Comparison of ENCODE assay signal across 12 mouse cellular contexts in the genomic region with DNA sequence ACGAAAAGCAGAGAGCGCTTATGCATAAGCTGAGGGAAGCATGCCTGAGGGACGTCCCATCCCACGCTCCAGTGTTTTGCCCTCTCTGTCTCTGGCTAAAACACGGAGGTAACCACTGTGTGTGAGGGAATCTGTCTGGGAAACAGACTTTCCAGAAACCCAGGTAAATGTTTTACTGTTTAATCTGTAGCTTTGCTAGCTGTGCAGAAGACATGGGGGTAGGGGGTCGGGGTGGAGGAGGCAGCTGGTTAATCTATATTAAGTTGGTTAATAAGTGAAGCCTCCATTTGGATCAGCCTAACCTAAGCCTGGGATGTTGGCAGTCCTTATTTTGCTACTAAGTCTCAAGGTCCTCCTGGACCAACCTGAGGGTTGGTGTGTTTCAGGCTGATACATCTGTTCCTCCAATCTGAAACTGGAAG.
"Had no signal": no experiment of that assay in that cellular context is flagged by ENCODE, and none has a peak within 500 bp of the region (broad histone marks: within the 10 kb centered on the region; RNA-seq: fewer than 3 reads in every experiment).

No protein-coding gene starts in this region.

- H3K4me2 ChIP-seq: hindbrain, embryonic 15.5 days; limb, embryonic 15.5 days; liver, embryonic 12.5 days; lung, embryonic 14.5 days; midbrain, embryonic 15.5 days had no signal

- H3K9me3 ChIP-seq: hindbrain, embryonic 15.5 days; limb, embryonic 15.5 days; liver, embryonic 12.5 days; midbrain, embryonic 10.5 days; midbrain, embryonic 15.5 days had no signal

- H3K4me3 ChIP-seq: hindbrain, embryonic 15.5 days; limb, embryonic 15.5 days; liver, embryonic 12.5 days; midbrain, embryonic 10.5 days; midbrain, embryonic 15.5 days had no signal

- H3K27ac ChIP-seq: hindbrain, embryonic 15.5 days; limb, embryonic 15.5 days; liver, embryonic 12.5 days; midbrain, embryonic 10.5 days; midbrain, embryonic 15.5 days; stomach, postnatal 0 days had no signal

- H3K9ac ChIP-seq: hindbrain, embryonic 15.5 days; limb, embryonic 15.5 days; liver, embryonic 12.5 days; lung, embryonic 14.5 days; midbrain, embryonic 15.5 days had no signal

- DNase-seq: layer of hippocampus, adult 9-11 months; lung, embryonic 14.5 days; lung, postnatal 10 days; lung, postnatal 4 days; right cerebral cortex, postnatal 14 days had no signal

- ATAC-seq: intestine, embryonic 16.5 days; liver, embryonic 12.5 days; midbrain, embryonic 15.5 days had no signal

- H3K27me3 ChIP-seq: hindbrain, embryonic 15.5 days; limb, embryonic 15.5 days; liver, embryonic 12.5 days; midbrain, embryonic 15.5 days had no signal

- H3K4me1 ChIP-seq: hindbrain, embryonic 15.5 days; limb, embryonic 15.5 days; liver, embryonic 12.5 days; midbrain, embryonic 10.5 days; midbrain, embryonic 15.5 days had no signal
